In the genomic region with DNA sequence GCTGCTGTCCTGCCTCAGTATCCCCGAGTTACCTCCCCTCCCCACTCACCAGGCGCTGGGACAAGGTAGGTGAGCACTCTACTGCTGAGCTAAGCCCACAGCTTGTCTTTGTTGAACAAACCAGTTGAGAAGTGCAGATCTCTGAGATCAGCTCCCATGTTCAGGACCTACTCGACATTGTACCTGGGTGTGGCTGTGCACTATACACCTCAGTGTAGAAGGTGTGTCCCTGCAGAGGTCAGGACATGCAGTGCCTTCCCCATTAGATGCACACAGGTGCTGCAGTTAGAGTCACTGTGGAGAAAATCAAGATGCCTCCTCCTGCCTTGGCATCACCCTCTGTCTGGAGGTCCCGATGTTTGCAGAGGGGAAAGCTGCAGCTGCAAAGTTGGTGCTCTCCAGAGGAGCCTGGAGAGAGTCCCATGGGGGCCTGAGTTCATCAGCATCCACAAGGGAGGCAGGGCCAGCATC, we compare ENCODE assay signal across 30 mouse cellular contexts. TPM values are rescaled to one million over a fixed set of nuclear protein-coding genes. Genes with fewer than 3 reads are reported as not detected.
"Had no signal": no experiment of that assay in that cellular context is flagged by ENCODE, and none has a peak within 500 bp of the region (broad histone marks: within the 10 kb centered on the region; RNA-seq: fewer than 3 reads in every experiment).

Olfr317 (minus strand) TSS at position 421 of the 471 bp plus-strand sequence.

- H3K4me1 ChIP-seq: embryonic facial prominence, embryonic 12.5 days; embryonic facial prominence, embryonic 13.5 days; embryonic facial prominence, embryonic 15.5 days; forebrain, embryonic 10.5 days; forebrain, embryonic 12.5 days; forebrain, embryonic 13.5 days; forebrain, embryonic 15.5 days had no signal

- H3K36me3 ChIP-seq: embryonic facial prominence, embryonic 12.5 days; embryonic facial prominence, embryonic 13.5 days; embryonic facial prominence, embryonic 15.5 days; forebrain, embryonic 10.5 days; forebrain, embryonic 12.5 days; forebrain, embryonic 15.5 days had no signal

- H3K27ac ChIP-seq: embryonic facial prominence, embryonic 12.5 days; embryonic facial prominence, embryonic 13.5 days; embryonic facial prominence, embryonic 15.5 days; forebrain, embryonic 10.5 days; forebrain, embryonic 12.5 days; forebrain, embryonic 13.5 days; forebrain, embryonic 15.5 days; gastrocnemius, adult 2 months; heart, adult 2 months had no signal

- H3K27me3 ChIP-seq: embryonic facial prominence, embryonic 12.5 days; embryonic facial prominence, embryonic 13.5 days; embryonic facial prominence, embryonic 15.5 days; forebrain, embryonic 12.5 days; forebrain, embryonic 13.5 days; forebrain, embryonic 15.5 days had no signal

- H3K4me3 ChIP-seq: embryonic facial prominence, embryonic 12.5 days; embryonic facial prominence, embryonic 13.5 days; embryonic facial prominence, embryonic 15.5 days; erythroblast, embryonic 14.5 days; forebrain, embryonic 10.5 days; forebrain, embryonic 12.5 days; forebrain, embryonic 13.5 days; forebrain, embryonic 15.5 days; gastrocnemius, adult 2 months; heart, adult 2 months had no signal

- ATAC-seq: forebrain, embryonic 13.5 days; forebrain, embryonic 14.5 days; forebrain, embryonic 15.5 days; forebrain, embryonic 16.5 days; forebrain, postnatal 0 days had no signal

- H3K9ac ChIP-seq: embryonic facial prominence, embryonic 12.5 days; embryonic facial prominence, embryonic 13.5 days; embryonic facial prominence, embryonic 15.5 days; forebrain, embryonic 12.5 days; forebrain, embryonic 13.5 days; forebrain, embryonic 15.5 days; forebrain, postnatal 0 days had no signal

- H3K4me2 ChIP-seq: embryonic facial prominence, embryonic 12.5 days; embryonic facial prominence, embryonic 13.5 days; embryonic facial prominence, embryonic 15.5 days; forebrain, embryonic 12.5 days; forebrain, embryonic 13.5 days; forebrain, embryonic 15.5 days had no signal

- DNase-seq: cerebellum, adult 2 months; cerebellum, adult 8-10 months; cerebellum, adult 9-10 months; cerebellum, adult 9-11 months; cerebellum, postnatal 10 days; cerebellum, postnatal 14 days; cerebellum, postnatal 25 days; cerebellum, postnatal 36 days; embryo, embryonic 11 days; forebrain, postnatal 0 days; gastrocnemius, adult 2 months; gastrocnemius, postnatal 10 days; gastrocnemius, postnatal 14 days; gastrocnemius, postnatal 25 days; gastrocnemius, postnatal 36 days; heart, adult 18-20 months; heart, adult 2 months had no signal

- H3K9me3 ChIP-seq: embryonic facial prominence, embryonic 12.5 days; embryonic facial prominence, embryonic 15.5 days; forebrain, embryonic 10.5 days; forebrain, embryonic 12.5 days; forebrain, embryonic 15.5 days had no signal

RNA-seq across cellular contexts. Expression of gene Olfr317, which starts in this region (rescaled TPM):
- polyA plus RNA-seq: cerebellum, adult 2 months; embryonic facial prominence, embryonic 11.5 days; embryonic facial prominence, embryonic 12.5 days; embryonic facial prominence, embryonic 13.5 days; erythroblast, embryonic 14.5 days; forebrain, embryonic 10.5 days; forebrain, embryonic 11.5 days; gonadal fat pad, adult 2 months; heart, adult 2 months had no signal
